Mouse (Mus musculus) midbrain, embryonic 16.5 days (tissue): Measurements from ENCODE around the gene Serpina3g. TPM values are rescaled to one million over a fixed set of nuclear protein-coding genes. Genes with fewer than 3 reads are reported as not detected.

Experiments used
- ATAC-seq: fragments of 200-750 bp; cut with Nextera tagmentation; 2 replicates; pipeline ENCODE4 v1.8.0; 2017; ENCODE audit warnings: moderate TSS enrichment
- H3K27ac ChIP-seq: fragments of 300-500 bp; sonication (generic); 2 replicates; pipeline ENCODE4 v1.5.1; 2014; ENCODE audit warnings: mild to moderate bottlenecking, low read length, mixed read lengths
- H3K27me3 ChIP-seq: fragments of 300-500 bp; sonication (generic); 2 replicates; pipeline ENCODE4 v1.6.1; 2014; ENCODE audit warnings: low read depth, low read length, mixed read lengths; ENCODE audit not compliant: control insufficient read depth, insufficient read depth
- H3K36me3 ChIP-seq: fragments of 300-500 bp; sonication (generic); 2 replicates; pipeline ENCODE4 v1.6.1; 2014; ENCODE audit warnings: mild to moderate bottlenecking, low read length, moderate library complexity, mixed read lengths; ENCODE audit not compliant: control insufficient read depth, insufficient read depth
- H3K4me1 ChIP-seq: fragments of 300-500 bp; sonication (generic); 2 replicates; pipeline ENCODE4 v1.6.1; 2014; ENCODE audit warnings: mild to moderate bottlenecking, low read length, mixed read lengths; ENCODE audit not compliant: control insufficient read depth, insufficient read depth
- H3K4me2 ChIP-seq: fragments of 300-500 bp; sonication (generic); 2 replicates; pipeline ENCODE4 v1.6.1; 2014; ENCODE audit warnings: mild to moderate bottlenecking, low read length, mixed read lengths
- H3K4me3 ChIP-seq: fragments of 300-500 bp; sonication (generic); 2 replicates; pipeline ENCODE4 v1.5.1; 2014; ENCODE audit warnings: low read depth, mild to moderate bottlenecking, low read length, moderate library complexity, mixed read lengths
- H3K9ac ChIP-seq: fragments of 300-500 bp; sonication (generic); 2 replicates; pipeline ENCODE4 v1.6.1; 2014; ENCODE audit warnings: low read depth, low read length, mixed read lengths
- H3K9me3 ChIP-seq: fragments of 300-500 bp; sonication (generic); replicated peaks from 2 replicates; pipeline ENCODE4 v1.6.1; 2014; ENCODE audit warnings: mild to moderate bottlenecking, low read length, mixed read lengths; ENCODE audit not compliant: control insufficient read depth, poor library complexity, severe bottlenecking
- WGBS: fragments of 180-500 bp; shearing (Covaris S2); extraction: QIAGEN DNeasy Blood & Tissue Kit; methylation state at CpG from one replicate; pipeline ENCODE4 v1.1.7; 2014; 5-methylcytosine and 5-hydroxymethylcytosine counted together
- polyA plus RNA-seq: library from polyadenylated mRNA; unstranded; fragments of >200 nt; fragmentation: Nextera tagmentation; extraction: Ambion mirVana; gene quantifications from 2 replicates; pipeline ENCODE4 v1.2.1, GENCODE M21; 2015

The Serpina3g gene
- polyA plus RNA-seq, result 0.16 and 0.87 TPM in 2 replicates

GRCm38 (mm10) chr12:104235915-104236314 is at the start of gene Serpina3g:
Serpina3g (plus strand) TSS chr12:104236245.
- Histone ChIP-seq H3K9me3 (no peaks in the 10 kb centered on the region), H3K4me1 (no peaks in the 10 kb centered on the region), H3K27ac (no peak within 1 kb of the TSS), H3K27me3 (no peaks in the 10 kb centered on the region), H3K4me2 (no peak within 1 kb of the TSS), H3K4me3 (no peak within 1 kb of the TSS), H3K9ac (no peak within 1 kb of the TSS), H3K36me3 (no peaks in the 10 kb centered on the region)
- 75% methylated on average over 5 of the region's 5 CpGs for WGBS
- no peak for ATAC-seq

GRCm38 (mm10) chr12:104189246-104189645 is 46.8 kb upstream of the Serpina3g start:
- no peak overlapping the region for H3K27ac ChIP-seq
- no peak overlapping the region for H3K9ac ChIP-seq
- 78% methylated on average over 2 of the region's 2 CpGs for WGBS
- H3K4me1 ChIP-seq, result no peaks in the 10 kb centered on the region
- ATAC-seq, result no peak
- no peaks in the 10 kb centered on the region for H3K36me3 ChIP-seq
- no peak overlapping the region for H3K4me2 ChIP-seq
- H3K9me3 ChIP-seq, result no peaks in the 10 kb centered on the region
- H3K4me3 ChIP-seq, result no peak overlapping the region
- H3K27me3 ChIP-seq, result no peaks in the 10 kb centered on the region

- Histone ChIP-seq H3K27ac (no peak overlapping the region), H3K4me2 (no peak overlapping the region), H3K4me1 (no peaks in the 10 kb centered on the region), H3K9ac (no peak overlapping the region), H3K4me3 (no peak overlapping the region), H3K27me3 (no peaks in the 10 kb centered on the region), H3K9me3 (no peaks in the 10 kb centered on the region), H3K36me3 (no peaks in the 10 kb centered on the region)
- no peak for ATAC-seq
Observed at GRCm38 (mm10) chr12:104190852-104191251, 45.2 kb upstream of the Serpina3g start.

- 80% methylated on average over 4 of the region's 4 CpGs for WGBS
- H3K9ac ChIP-seq, result no peak overlapping the region
- no peaks in the 10 kb centered on the region for H3K27me3 ChIP-seq
- no peak overlapping the region for H3K4me2 ChIP-seq
- H3K4me3 ChIP-seq, result no peak overlapping the region
- H3K4me1 ChIP-seq, result no peaks in the 10 kb centered on the region; the same call in 1 of the 2 replicates
- H3K36me3 ChIP-seq, result no peaks in the 10 kb centered on the region
- no peak overlapping the region for H3K27ac ChIP-seq
- H3K9me3 ChIP-seq, result no peaks in the 10 kb centered on the region
- no peak for ATAC-seq
Observed at GRCm38 (mm10) chr12:104209149-104209548, 26.9 kb upstream of the Serpina3g start.

- ATAC-seq, result no peak
- no peaks in the 10 kb centered on the region; the same call in 1 of the 2 replicates for H3K4me1 ChIP-seq
- H3K4me3 ChIP-seq, result no peak overlapping the region
- no peaks in the 10 kb centered on the region for H3K9me3 ChIP-seq
- 96% methylated on average over 2 of the region's 2 CpGs for WGBS
- H3K9ac ChIP-seq, result no peak overlapping the region
- H3K36me3 ChIP-seq, result no peaks in the 10 kb centered on the region
- H3K4me2 ChIP-seq, result no peak overlapping the region
- no peak overlapping the region for H3K27ac ChIP-seq
- no peaks in the 10 kb centered on the region for H3K27me3 ChIP-seq
Observed at GRCm38 (mm10) chr12:104209802-104210201, 26.2 kb upstream of the Serpina3g start.

GRCm38 (mm10) chr12:104213689-104214444 is 22.2 kb upstream of the Serpina3g start:
- H3K4me3 ChIP-seq, result no peak overlapping the region
- no peaks in the 10 kb centered on the region for H3K9me3 ChIP-seq
- ATAC-seq, result 0 out of 2 replicates have a peak, but pooled peaks have one; percentile 45
- H3K9ac ChIP-seq, result no peak overlapping the region
- H3K27ac ChIP-seq, result peak overlapping the region; percentile 5; the same call in 1 of the 2 replicates
- 43% methylated on average over 2 of the region's 2 CpGs for WGBS
- H3K4me2 ChIP-seq, result no peak overlapping the region
- H3K27me3 ChIP-seq, result no peaks in the 10 kb centered on the region
- H3K4me1 ChIP-seq, result no peaks in the 10 kb centered on the region; the same call in 1 of the 2 replicates
- no peaks in the 10 kb centered on the region for H3K36me3 ChIP-seq

- no peaks in the 10 kb centered on the region for H3K9me3 ChIP-seq
- no peaks in the 10 kb centered on the region for H3K36me3 ChIP-seq
- ATAC-seq, result no peak
- WGBS, result 50% methylated on average over 1 of the region's 1 CpGs
- H3K27ac ChIP-seq, result peak within 1 kb of the TSS; percentile 5; the same call in 1 of the 2 replicates
- H3K4me1 ChIP-seq, result no peaks in the 10 kb centered on the region; the same call in 1 of the 2 replicates
- no peaks in the 10 kb centered on the region for H3K27me3 ChIP-seq
- H3K9ac ChIP-seq, result no peak within 1 kb of the TSS
- H3K4me2 ChIP-seq, result no peak within 1 kb of the TSS
- H3K4me3 ChIP-seq, result no peak within 1 kb of the TSS
Observed at GRCm38 (mm10) chr12:104214445-104214753, 21.6 kb upstream of the Serpina3g start, which contains the start of gene Serpina3f. Serpina3f (plus strand) TSS chr12:104214544.

GRCm38 (mm10) chr12:104215249-104215648 is 20.8 kb upstream of the Serpina3g start:
- no peaks in the 10 kb centered on the region for H3K9me3 ChIP-seq
- H3K4me1 ChIP-seq, result no peaks in the 10 kb centered on the region; the same call in 1 of the 2 replicates
- H3K36me3 ChIP-seq, result no peaks in the 10 kb centered on the region
- no peak overlapping the region for H3K4me3 ChIP-seq
- H3K27ac ChIP-seq, result no peak overlapping the region
- 96% methylated on average over 1 of the region's 1 CpGs for whole genome bisulfite sequencing
- H3K27me3 ChIP-seq, result no peaks in the 10 kb centered on the region
- H3K4me2 ChIP-seq, result no peak overlapping the region
- H3K9ac ChIP-seq, result no peak overlapping the region
- no peak for ATAC-seq

GRCm38 (mm10) chr12:104221616-104222015 is 14.4 kb upstream of the Serpina3g start:
- H3K4me3 ChIP-seq, result no peak overlapping the region
- H3K9me3 ChIP-seq, result no peaks in the 10 kb centered on the region
- no peak for ATAC-seq
- WGBS, result 83% methylated on average over 1 of the region's 1 CpGs
- no peak overlapping the region for H3K4me2 ChIP-seq
- H3K27ac ChIP-seq, result no peak overlapping the region
- H3K4me1 ChIP-seq, result no peaks in the 10 kb centered on the region
- no peaks in the 10 kb centered on the region for H3K27me3 ChIP-seq
- no peak overlapping the region for H3K9ac ChIP-seq
- no peaks in the 10 kb centered on the region for H3K36me3 ChIP-seq
